Mouse (Mus musculus) regulatory T cell (primary cell): Measurements from ENCODE around the gene P4hb.
"Not testable (repeated sequence)": the region's sequence is repeated elsewhere in the genome, so short reads cannot be mapped to it uniquely, and the experiment has no call there.

Source experiments
- in situ Hi-C: fragments of 300-600 bp; cut with MboI, MseI; formaldehyde crosslinking; loops from one replicate; pipeline ENCODE4 v1.15.1; 2025; ENCODE audit warnings: high pct_unique_total_duplicates

Gene P4hb

GRCm38 (mm10) chr11:120541907-120542306 lies 31.1 kb downstream of the P4hb start:
- in situ Hi-C loops: no loop called here

- in situ Hi-C loops: no loop called here
Measured at GRCm38 (mm10) chr11:120539285-120540014, 33.6 kb downstream of the P4hb start.

GRCm38 (mm10) chr11:120538955-120539284 lies 34.1 kb downstream of the P4hb start:
- in situ Hi-C loops: no loop called here

GRCm38 (mm10) chr11:120538485-120538884 lies 34.6 kb downstream of the P4hb start:
- in situ Hi-C loops: no loop called here

GRCm38 (mm10) chr11:120535804-120536203 lies 37.2 kb downstream of the P4hb start:
- in situ Hi-C loops: no loop called here

- in situ Hi-C loops: no loop called here
Measured at GRCm38 (mm10) chr11:120535145-120535544, 37.9 kb downstream of the P4hb start.

GRCm38 (mm10) chr11:120534093-120534492 lies 39.0 kb downstream of the P4hb start:
- in situ Hi-C loops: no loop called here

GRCm38 (mm10) chr11:120531646-120532045 lies 41.4 kb downstream of the P4hb start:
- in situ Hi-C loops: no loop called here

GRCm38 (mm10) chr11:120530085-120530964 lies 42.7 kb downstream of the P4hb start, which contains the start of gene Gcgr:
TSS of gene Gcgr (plus strand) at chr11:120530699.
- in situ Hi-C loops: no loop called here

GRCm38 (mm10) chr11:120528903-120529302 lies 44.1 kb downstream of the P4hb start:
- in situ Hi-C loops: no loop called here

GRCm38 (mm10) chr11:120527690-120528354 lies 45.2 kb downstream of the P4hb start:
- in situ Hi-C loops: no loop called here

- in situ Hi-C loops: no loop called here
Measured at GRCm38 (mm10) chr11:120525959-120526358, 47.1 kb downstream of the P4hb start.

GRCm38 (mm10) chr11:120522581-120522980 lies 50.5 kb downstream of the P4hb start:
- in situ Hi-C loops: no loop called here

GRCm38 (mm10) chr11:120520967-120521540 lies 52.0 kb downstream of the P4hb start:
- in situ Hi-C loops: no loop called here

- in situ Hi-C loops: no loop called here
Measured at GRCm38 (mm10) chr11:120520498-120520897, 52.6 kb downstream of the P4hb start.

GRCm38 (mm10) chr11:120519738-120520137 lies 53.3 kb downstream of the P4hb start:
- in situ Hi-C loops: no loop called here

- in situ Hi-C loops: no loop called here
Measured at GRCm38 (mm10) chr11:120518558-120518957, 54.5 kb downstream of the P4hb start.

- in situ Hi-C loops: no loop called here
Measured at GRCm38 (mm10) chr11:120518027-120518426, 55.0 kb downstream of the P4hb start.

GRCm38 (mm10) chr11:120517147-120517546 lies 55.9 kb downstream of the P4hb start:
- in situ Hi-C loops: no loop called here

GRCm38 (mm10) chr11:120515611-120516010 lies 57.4 kb downstream of the P4hb start:
- in situ Hi-C loops: no loop called here

GRCm38 (mm10) chr11:120514262-120514661 lies 58.8 kb downstream of the P4hb start:
- in situ Hi-C loops: not testable (repeated sequence)
